Mouse (Mus musculus): ENCODE results near the gene Olfr138. TPM values are rescaled to one million over a fixed set of nuclear protein-coding genes. Genes with fewer than 3 reads are reported as not detected.

Gene Olfr138
- total RNA-seq (2021) = not detected
- long read RNA-seq, experiment 1 = 0 reads
- long read RNA-seq, experiment 2 = 0 reads

GRCm38 (mm10) chr17:38260735-38261134, at the start of gene Olfr138:
Olfr138 (plus strand) TSS chr17:38261035.
- no peak for DNase-seq

GRCm38 (mm10) chr17:38307470-38307869, 46.6 kb downstream of the Olfr138 start, which contains the start of gene Olfr137:
Olfr137 (minus strand) TSS chr17:38307570.
- DNase-seq = no peak

Other genes starting within 250 kb of the Olfr138 start
- not detected for gene Olfr129, start 201.0 kb upstream of the Olfr138 start, total RNA-seq (2021)
- not detected for gene Olfr130, start 197.1 kb upstream of the Olfr138 start, total RNA-seq (2021)
- gene Olfr131, start 172.3 kb upstream of the Olfr138 start, total RNA-seq (2021) = not detected
- not detected for gene Olfr132, start 126.5 kb upstream of the Olfr138 start, total RNA-seq (2021)
- not detected for gene Olfr133, start 115.8 kb upstream of the Olfr138 start, total RNA-seq (2021)
- gene Olfr134, start 89.6 kb upstream of the Olfr138 start, total RNA-seq (2021) = not detected
- gene Olfr135, start 56.7 kb upstream of the Olfr138 start, total RNA-seq (2021) = not detected
- gene Olfr137, start 46.5 kb downstream of the Olfr138 start, total RNA-seq (2021) = not detected
- gene Olfr136, start 68.8 kb downstream of the Olfr138 start, total RNA-seq (2021) = not detected
- not detected for gene Esp36, start 159.2 kb downstream of the Olfr138 start, total RNA-seq (2021)